Mouse (Mus musculus) CH12.LX (cell line): ENCODE data around the gene Aplp2.

Source experiments
- MAFK ChIP-seq: IDR thresholded peaks from 2 replicates; pipeline ENCODE4 v1.6.1; 2011; ENCODE audit warnings: low read length, improper control_type of control experiment; ENCODE audit not compliant: insufficient replicate concordance
- POLR2A ChIP-seq: IDR thresholded peaks from 2 replicates; pipeline ENCODE4 v1.6.1; 2011; ENCODE audit warnings: low read depth, mild to moderate bottlenecking, improper control_type of control experiment, low read length
- ZC3H11A ChIP-seq: IDR thresholded peaks from 2 replicates; pipeline ENCODE4 v1.6.1; 2012; ENCODE audit warnings: low read depth, mild to moderate bottlenecking, inconsistent platforms, low read length, improper control_type of control experiment

DNA sequence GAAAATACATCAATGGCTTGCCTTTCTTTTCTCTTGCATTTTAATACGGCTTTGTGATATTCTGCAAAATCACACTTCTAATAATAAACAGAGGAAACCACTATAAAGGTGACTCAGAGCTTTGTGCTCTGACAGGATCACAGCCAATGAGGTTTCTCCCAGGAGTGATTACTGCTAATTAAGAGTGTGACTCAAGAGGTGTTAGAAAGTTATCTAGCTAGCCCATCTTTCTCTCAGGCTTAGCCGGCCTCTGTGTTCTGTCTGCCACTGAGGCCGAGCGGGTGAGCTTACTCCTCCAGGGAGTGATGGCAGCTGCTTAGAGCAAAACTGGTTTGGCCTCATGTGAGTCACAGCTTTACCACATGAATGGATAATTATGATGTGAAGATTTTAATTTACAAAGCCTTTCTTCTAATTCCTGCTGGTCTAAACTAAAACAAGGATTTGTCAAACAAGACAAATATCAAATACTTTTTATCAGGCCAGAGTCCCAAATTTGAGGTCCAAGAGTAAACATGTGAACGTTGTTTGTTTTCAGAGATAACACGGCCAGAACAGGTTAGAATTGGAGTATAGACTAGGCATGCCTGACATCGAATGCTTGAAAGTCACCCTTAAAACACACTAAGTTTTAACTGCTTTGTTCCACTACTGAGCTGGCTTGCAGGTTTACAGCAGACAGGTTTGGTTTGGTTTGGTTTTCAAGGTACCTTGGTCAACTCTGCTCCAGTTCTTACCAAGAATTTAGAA lies 6.2 kb upstream of the Aplp2 start:
- TF ChIP-seq MAFK (no peak), ZC3H11A (no peak), POLR2A (no peak)
